Mouse (Mus musculus) heart, adult 18-20 months (tissue): ENCODE data around the gene Taf1c. TPM values are rescaled to one million over a fixed set of nuclear protein-coding genes. Genes with fewer than 3 reads are reported as not detected.

Experiments
- DNase-seq, 2 experiments: peaks; one replicate each; pipeline ENCODE4 v3.0.0; 2021 to 2022; ENCODE audit warnings: mixed read lengths in 1 of 2
- total RNA-seq, 2 experiments: library from RNA; stranded (reverse); gene quantifications; 2 replicates each; pipeline ENCODE4 v1.2.3; 2021

Taf1c gene
- total RNA-seq, 2 experiments from 2014 or later = 3.5 to 4.5 TPM

DNA sequence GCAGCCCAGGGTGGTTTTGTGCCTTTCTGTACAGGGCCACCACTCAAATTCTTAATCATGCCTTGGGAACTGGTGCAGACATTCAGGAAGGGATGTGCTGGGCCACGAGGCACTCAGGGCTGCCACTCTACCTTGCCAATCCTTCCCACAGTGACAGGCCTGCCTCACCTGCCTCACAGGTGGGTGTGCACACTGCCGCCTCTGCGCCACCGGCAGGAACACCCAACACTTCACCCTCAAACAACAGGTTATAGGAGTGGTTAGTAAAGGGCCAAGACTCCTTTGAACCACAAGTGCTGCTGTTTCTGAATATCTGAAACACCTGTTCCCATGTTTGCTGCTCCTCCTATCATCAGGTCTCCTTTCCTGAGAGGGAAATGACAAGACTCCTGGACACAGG is 32.6 kb downstream of the Taf1c start:
- no peak for DNase-seq

- DNase-seq = no peak
Measured at GRCm38 (mm10) chr8:119571135-119571534, 33.9 kb downstream of the Taf1c start.

DNA sequence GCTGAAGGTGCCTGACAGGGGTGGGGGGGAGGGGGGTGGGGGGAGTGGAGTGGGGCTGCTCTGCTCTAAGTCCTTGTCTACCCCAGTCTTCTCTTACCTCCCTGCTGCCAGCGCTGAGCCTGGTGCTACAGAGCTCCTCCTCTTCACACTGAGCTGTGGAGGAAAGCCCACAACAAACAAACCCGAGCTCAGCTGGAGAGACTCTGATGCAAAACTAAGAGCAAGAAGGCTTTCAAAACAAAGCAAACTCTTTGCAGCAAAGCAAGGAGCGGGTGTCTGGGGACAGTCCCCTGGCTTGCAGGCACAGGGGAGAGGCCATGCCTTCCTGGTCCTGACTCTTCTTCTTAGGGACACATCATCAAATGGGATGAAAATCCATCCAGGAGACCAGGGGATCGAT is 35.1 kb downstream of the Taf1c start:
- no peak for DNase-seq

DNA sequence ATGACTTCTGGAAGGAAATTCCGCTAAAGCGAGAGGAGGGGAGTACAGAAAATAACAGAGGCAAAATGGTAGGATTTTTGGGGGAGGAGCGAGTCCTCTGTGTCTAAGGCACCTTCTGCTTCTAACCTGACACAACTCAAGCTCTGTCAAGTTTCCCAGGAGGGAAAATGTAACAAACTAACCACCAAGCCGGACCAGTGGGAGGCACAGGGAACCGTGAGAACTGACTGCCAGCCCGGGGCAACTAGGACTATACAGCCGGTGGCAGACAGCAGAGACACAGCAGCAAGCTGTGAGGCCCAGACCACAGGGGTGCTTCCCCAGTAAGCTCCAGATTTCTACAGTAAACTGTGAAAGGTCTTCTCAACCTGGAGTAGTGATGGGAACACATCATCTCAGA is 36.1 kb downstream of the Taf1c start:
- DNase-seq = no peak

DNA sequence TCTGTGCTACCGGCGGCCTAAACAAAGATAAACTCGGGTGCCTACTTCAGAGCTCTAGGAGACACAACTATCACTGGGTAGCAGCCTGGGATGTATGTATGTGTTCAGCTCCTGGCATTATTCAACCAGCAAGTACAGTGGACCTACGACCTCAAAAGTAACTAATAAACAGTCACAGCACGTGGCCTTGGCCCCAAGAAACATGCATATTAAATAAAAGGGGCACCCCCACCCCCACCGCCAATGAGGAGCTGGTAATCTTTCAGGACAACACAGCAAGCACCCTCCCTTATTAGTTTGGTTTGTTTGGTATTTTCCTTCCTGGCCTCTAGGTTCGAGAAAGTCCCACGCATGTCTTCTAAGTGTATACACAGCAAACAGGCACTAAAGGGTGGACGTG is 36.8 kb downstream of the Taf1c start:
- no peak for DNase-seq

DNA sequence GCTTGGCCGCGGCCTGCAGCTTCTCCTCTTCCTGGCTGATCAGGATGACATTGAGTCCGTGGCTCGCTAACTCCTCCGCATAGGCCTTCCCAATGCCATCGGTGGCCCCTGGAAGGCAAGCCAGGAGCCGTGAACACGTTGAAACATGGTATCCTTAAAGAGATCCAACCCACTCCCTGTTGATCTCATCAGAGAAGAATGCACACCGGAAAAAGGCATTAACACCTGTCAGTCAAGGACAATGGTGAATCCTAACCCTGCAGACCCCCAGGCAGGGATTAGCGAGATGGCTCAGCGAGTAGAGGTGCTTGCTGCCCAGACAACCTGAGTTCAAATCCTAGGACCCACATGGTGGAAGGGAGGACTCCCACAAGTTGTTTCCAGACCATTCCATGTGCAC is 38.7 kb downstream of the Taf1c start:
- DNase-seq = no peak

DNA sequence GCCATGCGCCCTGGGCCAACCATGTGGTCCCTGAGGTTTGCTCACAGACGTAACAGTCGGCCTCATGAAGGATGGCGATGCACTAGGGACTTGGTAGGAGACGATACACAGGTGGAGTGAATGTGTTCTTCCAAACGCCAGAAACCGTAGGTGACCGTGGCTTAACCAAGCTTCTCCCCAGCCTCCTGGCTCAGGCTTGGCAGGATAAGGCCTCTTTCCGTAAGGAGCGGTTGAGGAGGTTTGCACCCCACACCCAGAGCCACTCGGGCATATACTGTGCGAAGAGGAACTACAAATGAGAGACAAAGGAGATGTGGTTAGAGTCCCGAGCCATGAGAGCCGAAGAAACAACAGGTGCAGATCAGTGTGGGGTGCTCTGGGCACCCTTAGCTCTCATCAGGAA is 41.2 kb downstream of the Taf1c start:
- no peak for DNase-seq

DNA sequence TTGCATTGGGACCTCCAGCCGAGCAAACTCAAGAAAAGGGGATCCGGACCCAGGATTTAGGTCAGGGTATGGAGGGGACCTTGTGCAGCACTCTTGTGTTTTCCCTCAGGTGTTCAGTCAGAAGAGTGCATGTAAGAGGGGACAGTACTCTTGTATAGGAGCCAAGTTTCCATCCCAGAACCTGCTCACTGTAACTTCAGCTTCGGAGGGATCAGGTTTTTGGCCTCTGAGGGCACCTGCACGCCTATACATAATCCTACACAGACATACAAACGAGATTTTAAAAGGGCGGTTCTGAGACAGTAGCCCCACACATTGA is 45.7 kb downstream of the Taf1c start:
- DNase-seq = no peak

DNA sequence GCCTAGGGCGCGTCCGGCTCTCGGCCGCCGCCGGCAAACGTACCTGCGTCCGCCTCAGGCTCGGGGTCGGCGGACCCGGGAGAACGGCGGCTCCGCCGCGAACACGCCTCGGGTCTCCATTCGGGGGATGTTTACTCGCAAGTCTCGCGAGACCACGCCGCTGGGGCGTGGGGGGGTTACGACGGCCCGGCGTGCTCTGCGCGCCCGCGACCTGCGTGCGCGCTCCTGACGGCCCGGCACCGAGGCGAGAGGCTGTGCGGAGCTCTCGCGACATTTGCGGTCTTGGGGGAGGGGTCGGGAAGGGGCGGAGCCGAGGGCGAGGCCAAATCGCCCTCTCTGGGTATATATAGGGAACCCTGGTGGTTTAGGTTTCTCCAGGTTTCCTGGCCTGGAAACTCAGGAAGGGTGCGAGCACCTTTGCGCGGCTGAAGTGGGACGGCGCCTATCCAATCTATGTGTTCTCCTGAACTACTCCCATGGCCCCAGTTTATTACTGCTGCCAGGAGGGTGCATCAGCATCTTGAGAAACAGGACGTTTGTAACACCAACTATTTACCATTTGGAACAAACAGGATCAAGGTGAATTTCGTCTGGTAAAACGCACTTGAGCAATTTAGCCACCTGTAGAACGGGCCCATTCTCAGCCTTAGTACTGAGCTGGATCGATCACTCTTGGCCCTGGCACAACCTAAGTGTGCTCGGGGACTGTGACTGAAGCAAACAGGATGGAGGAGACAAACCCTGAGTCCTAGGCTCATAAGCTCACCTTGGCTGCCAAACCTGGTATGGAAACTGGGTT is 46.2 kb downstream of the Taf1c start, which contains the start of gene Mbtps1:
Mbtps1 (minus strand) TSS at position 133 of the 799 bp plus-strand sequence.
- peak; percentile 98 for DNase-seq

DNA sequence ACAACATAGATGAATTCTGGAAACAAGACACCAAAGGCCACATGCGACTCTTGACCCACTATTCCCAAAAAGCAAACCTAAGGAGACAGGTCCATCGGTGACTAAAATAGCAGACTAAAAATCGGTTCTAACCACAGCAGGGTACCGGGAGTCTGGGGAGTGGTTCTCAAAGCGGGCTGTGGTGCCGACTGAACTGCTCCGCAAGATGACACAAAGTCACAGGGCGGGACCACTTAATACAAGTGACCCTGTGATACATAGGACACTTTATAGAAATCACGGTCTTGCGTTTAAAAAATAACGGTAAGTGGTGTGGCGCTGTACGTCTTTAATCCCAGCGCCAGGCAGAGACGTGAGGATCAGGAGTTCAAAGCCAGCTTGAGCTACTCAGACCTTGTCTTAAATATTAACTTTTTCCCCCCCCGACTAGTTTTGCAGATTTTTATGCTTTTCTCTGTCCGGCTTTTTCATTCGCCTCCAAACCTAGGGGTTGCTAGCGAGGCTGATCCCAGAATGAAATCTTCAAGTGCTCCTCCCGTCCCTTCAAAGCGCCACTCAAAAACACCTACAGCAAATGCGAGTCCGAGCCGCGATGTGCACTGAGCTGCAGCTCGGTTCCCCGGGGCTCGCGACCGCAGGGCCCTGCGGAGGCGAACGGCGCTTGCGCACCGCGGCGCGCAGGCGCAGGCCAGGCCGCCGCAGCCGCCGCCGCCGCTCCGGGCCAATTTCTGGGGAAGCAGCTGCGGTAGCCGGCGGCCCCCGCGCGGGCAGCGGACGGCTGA is 47.0 kb downstream of the Taf1c start:
- DNase-seq = peak in 1 of 2 experiments; percentile 25

DNA sequence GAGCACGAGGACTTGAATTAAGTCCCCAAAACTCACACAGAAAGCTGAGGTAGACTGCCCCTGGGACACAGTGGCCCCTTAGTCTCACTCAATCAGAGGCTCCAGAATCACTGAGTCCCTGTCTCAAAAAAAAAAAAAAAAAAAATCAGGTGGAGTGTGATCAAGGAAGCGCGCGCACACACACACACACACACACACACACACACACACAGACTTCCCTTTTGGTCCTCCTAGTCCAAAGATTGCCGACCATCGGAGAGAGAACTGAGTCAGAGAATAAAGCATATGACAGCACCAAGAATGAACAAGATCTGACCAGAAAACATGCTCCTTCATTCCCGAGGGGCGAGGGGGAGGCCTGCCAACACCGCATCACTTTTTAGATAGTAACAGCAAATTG is 47.9 kb downstream of the Taf1c start:
- DNase-seq = no peak

- no peak for DNase-seq
Measured at GRCm38 (mm10) chr8:119555861-119556260, 49.2 kb downstream of the Taf1c start.

- DNase-seq = no peak
Measured at GRCm38 (mm10) chr8:119552967-119553366, 52.1 kb downstream of the Taf1c start.

DNA sequence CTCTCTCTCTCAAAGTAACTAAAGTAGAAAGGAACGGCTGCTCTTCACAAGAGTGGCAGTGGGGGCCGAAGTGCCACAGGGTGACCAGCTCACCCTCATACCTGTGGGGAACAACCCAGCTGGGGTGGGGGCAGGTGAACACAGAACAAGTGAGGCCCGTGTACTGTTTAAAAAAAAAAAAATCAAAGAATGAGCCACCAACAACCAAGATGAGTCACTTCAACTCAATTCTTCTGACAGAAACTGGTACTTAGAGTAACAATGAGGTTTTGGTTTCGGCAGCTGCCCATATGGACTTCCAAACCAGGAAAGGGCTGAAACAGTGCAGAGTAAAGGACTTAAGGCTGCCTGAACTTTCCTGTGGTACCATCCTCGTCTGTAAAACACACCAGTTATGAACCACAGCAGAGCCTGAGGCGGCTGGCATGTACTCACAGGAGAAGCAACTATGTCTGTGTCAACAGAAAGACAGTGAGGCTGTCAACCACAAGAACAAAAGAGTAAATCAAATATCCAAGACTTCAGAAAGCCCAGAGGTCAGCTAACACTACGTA is 56.4 kb downstream of the Taf1c start:
- no peak for DNase-seq

Other genes with a start within 250 kb of the Taf1c start
- 100 to 1,000 TPM; 117 to 120 TPM for gene Mlycd, start 210.3 kb downstream of the Taf1c start, total RNA-seq
- gene Osgin1, start 171.1 kb downstream of the Taf1c start, total RNA-seq = 1 to 10 TPM; 3.1 to 4.2 TPM
- gene Necab2, start 158.5 kb downstream of the Taf1c start, total RNA-seq = not detected
- gene Slc38a8, start 103.5 kb downstream of the Taf1c start, total RNA-seq = not detected
- 10 to 100 TPM; 27.5 to 31.0 TPM for gene Mbtps1, start 46.5 kb downstream of the Taf1c start, total RNA-seq
- gene Hsdl1, start 30.0 kb downstream of the Taf1c start, total RNA-seq = 10 to 100 TPM; 21.3 to 22.9 TPM
- gene Dnaaf1, start 30.0 kb downstream of the Taf1c start, total RNA-seq = under 1 TPM in 1 of 2 experiments, not detected in 1; 0.15 TPM
- not detected for gene Adad2, start 7.5 kb upstream of the Taf1c start, total RNA-seq
- gene Kcng4, start 30.5 kb upstream of the Taf1c start, total RNA-seq = under 1 TPM in 1 of 2 experiments, not detected in 1; 0.15 TPM
- gene Wfdc1, start 61.1 kb upstream of the Taf1c start, total RNA-seq = 10 to 100 TPM; 26.5 to 28.0 TPM
- under 1 TPM; 0.12 to 0.21 TPM for gene Atp2c2, start 94.8 kb upstream of the Taf1c start, total RNA-seq
- gene Tldc1, start 173.2 kb upstream of the Taf1c start, total RNA-seq = 10 to 100 TPM; 11.5 to 14.2 TPM
- gene Cotl1, start 235.3 kb upstream of the Taf1c start, total RNA-seq = 10 to 100 TPM; 16.7 to 22.9 TPM